Mouse (Mus musculus) hindbrain, embryonic 11.5 days (tissue): ENCODE measurements at regions not wholly inside any gene's neighbourhood (a gene's known extent, or its start where the extent isn't known, plus 50 kb on each side); places are given as distances from the start of the nearest gene placed in this dataset.

Experiments
- ATAC-seq: fragments of 200-750 bp; cut with Nextera tagmentation; 2 replicates; pipeline ENCODE4 v1.8.0; 2017; ENCODE audit warnings: mild to moderate bottlenecking, moderate TSS enrichment, moderate library complexity; ENCODE audit not compliant: low FRiP score
- DNase-seq: peaks from one replicate; pipeline ENCODE4 v3.0.0-alpha.2; 2015; ENCODE audit warnings: low spot score
- H3K27ac ChIP-seq: fragments of 300-500 bp; sonication (generic); 2 replicates; pipeline ENCODE4 v1.5.1; 2014; ENCODE audit warnings: mild to moderate bottlenecking, low read depth, low read length
- H3K27me3 ChIP-seq: fragments of 300-500 bp; sonication (generic); 2 replicates; pipeline ENCODE4 v1.6.1; 2014; ENCODE audit warnings: mild to moderate bottlenecking, low read length, moderate library complexity, mixed read lengths; ENCODE audit not compliant: control insufficient read depth, insufficient read depth
- H3K36me3 ChIP-seq: fragments of 300-500 bp; sonication (generic); 2 replicates; pipeline ENCODE4 v1.6.1; 2014; ENCODE audit warnings: mild to moderate bottlenecking, low read length, moderate library complexity, mixed read lengths; ENCODE audit not compliant: control insufficient read depth, insufficient read depth
- H3K4me1 ChIP-seq: fragments of 300-500 bp; sonication (generic); replicated peaks from 2 replicates; pipeline ENCODE4 v1.6.1; 2014; ENCODE audit warnings: low read length, mixed read lengths; ENCODE audit not compliant: control insufficient read depth, insufficient read depth
- H3K4me2 ChIP-seq: fragments of 300-500 bp; sonication (generic); replicated peaks from 2 replicates; pipeline ENCODE4 v1.6.1; 2014; ENCODE audit warnings: mild to moderate bottlenecking, low read depth, low read length
- H3K4me3 ChIP-seq: fragments of 300-500 bp; sonication (generic); 2 replicates; pipeline ENCODE4 v1.5.1; 2014; ENCODE audit warnings: low read depth, low read length
- H3K9ac ChIP-seq: fragments of 300-500 bp; sonication (generic); 2 replicates; pipeline ENCODE4 v1.6.1; 2014; ENCODE audit warnings: low read depth, low read length
- H3K9me3 ChIP-seq: fragments of 300-500 bp; sonication (generic); 2 replicates; pipeline ENCODE4 v1.6.1; 2016; ENCODE audit warnings: low read length; ENCODE audit not compliant: control insufficient read depth
- WGBS: fragments of 180-500 bp; shearing (Covaris S2); extraction: QIAGEN DNeasy Blood & Tissue Kit; methylation state at CpG from one replicate; pipeline ENCODE4 v1.1.7; 2014; 5-methylcytosine and 5-hydroxymethylcytosine counted together

- Histone ChIP-seq H3K4me3 (no peak overlapping the region), H3K27ac (no peak overlapping the region), H3K27me3 (no peaks in the 10 kb centered on the region), H3K9me3 (no peaks in the 10 kb centered on the region), H3K36me3 (no peaks in the 10 kb centered on the region), H3K9ac (no peak overlapping the region), H3K4me2 (no peak overlapping the region), H3K4me1 (no peaks in the 10 kb centered on the region)
- 88% methylated on average over 13 of the region's 13 CpGs for WGBS
- ATAC-seq (no peak), DNase-seq (no peak)
Measured at GRCm38 (mm10) chr10:43651915-43652314, 73.8 kb downstream of the Cd24a start.

- ATAC-seq (no peak), DNase-seq (no peak)
- no peaks in the 10 kb centered on the region for H3K27me3 ChIP-seq
- no peak overlapping the region for H3K27ac ChIP-seq
- no peaks in the 10 kb centered on the region for H3K36me3 ChIP-seq
- no peaks in the 10 kb centered on the region for H3K4me1 ChIP-seq
- no peak overlapping the region for H3K4me2 ChIP-seq
- no peak overlapping the region for H3K4me3 ChIP-seq
- no peaks in the 10 kb centered on the region for H3K9me3 ChIP-seq
- no peak overlapping the region for H3K9ac ChIP-seq
- 81% methylated on average over 8 of the region's 8 CpGs for WGBS
Measured at GRCm38 (mm10) chr10:43655082-43655671, 77.1 kb downstream of the Cd24a start.

DNA sequence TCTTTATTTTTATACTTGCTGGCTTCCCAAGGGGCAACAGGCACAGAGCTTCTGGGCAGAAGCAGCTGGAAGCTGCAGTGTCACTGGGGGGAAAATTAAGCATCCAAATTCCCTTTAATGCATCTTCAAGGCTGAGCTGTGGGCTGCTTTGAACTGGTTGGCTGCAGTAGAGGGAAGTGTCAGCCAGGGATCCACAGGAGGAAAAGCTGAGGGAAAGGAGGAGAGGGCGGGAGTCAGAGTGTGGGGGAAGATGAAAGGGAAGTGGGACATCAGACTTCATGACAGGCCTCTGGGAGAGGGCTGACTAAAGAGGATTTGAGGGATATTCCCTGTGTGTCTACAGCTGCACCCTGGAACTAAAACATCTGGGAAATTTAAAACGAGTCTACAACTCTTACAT is 77.6 kb downstream of the Cd24a start:
- no peaks in the 10 kb centered on the region for H3K27me3 ChIP-seq
- no peak for DNase-seq
- WGBS = 55% methylated on average over 2 of the region's 2 CpGs
- no peak overlapping the region for H3K4me3 ChIP-seq
- no peak overlapping the region for H3K9ac ChIP-seq
- ATAC-seq = no peak
- no peak overlapping the region for H3K27ac ChIP-seq
- no peaks in the 10 kb centered on the region for H3K9me3 ChIP-seq
- H3K4me2 ChIP-seq = no peak overlapping the region
- H3K4me1 ChIP-seq = no peaks in the 10 kb centered on the region
- no peaks in the 10 kb centered on the region for H3K36me3 ChIP-seq

DNA sequence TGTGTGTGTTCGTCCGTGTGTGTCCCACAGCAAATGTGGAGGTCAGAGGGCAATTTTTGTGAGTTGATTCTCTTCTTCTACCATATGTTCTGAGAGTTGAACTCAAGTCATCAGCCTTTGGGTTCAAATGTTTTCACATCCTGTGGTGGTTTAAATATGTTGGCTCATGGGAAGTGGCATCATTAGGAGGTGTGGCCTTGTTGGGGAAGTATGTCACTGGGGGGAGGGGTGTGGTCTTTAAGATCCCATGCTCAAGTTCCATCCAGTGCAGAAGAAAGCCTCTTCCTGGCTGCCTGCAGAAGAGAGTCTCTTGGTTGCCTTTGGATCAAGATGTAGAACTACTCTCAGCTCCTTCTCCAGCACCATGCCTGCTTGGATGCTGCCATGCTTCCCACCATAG is 78.1 kb downstream of the Cd24a start:
- Histone ChIP-seq H3K36me3 (no peaks in the 10 kb centered on the region), H3K4me2 (no peak overlapping the region), H3K9me3 (no peaks in the 10 kb centered on the region), H3K4me3 (no peak overlapping the region), H3K27me3 (no peaks in the 10 kb centered on the region), H3K4me1 (no peaks in the 10 kb centered on the region), H3K9ac (no peak overlapping the region), H3K27ac (no peak overlapping the region)
- DNase-seq = no peak
- ATAC-seq = no peak
- 71% methylated on average over 2 of the region's 2 CpGs for WGBS

- H3K36me3 ChIP-seq = no peaks in the 10 kb centered on the region
- no peak overlapping the region for H3K4me3 ChIP-seq
- DNase-seq (no peak), ATAC-seq (no peak)
- H3K27me3 ChIP-seq = no peaks in the 10 kb centered on the region
- WGBS = 87% methylated on average over 8 of the region's 8 CpGs
- H3K4me1 ChIP-seq = no peaks in the 10 kb centered on the region
- no peaks in the 10 kb centered on the region for H3K9me3 ChIP-seq
- no peak overlapping the region for H3K9ac ChIP-seq
- no peak overlapping the region for H3K27ac ChIP-seq
- H3K4me2 ChIP-seq = no peak overlapping the region
Measured at GRCm38 (mm10) chr10:43657501-43658225, 79.6 kb downstream of the Cd24a start.

DNA sequence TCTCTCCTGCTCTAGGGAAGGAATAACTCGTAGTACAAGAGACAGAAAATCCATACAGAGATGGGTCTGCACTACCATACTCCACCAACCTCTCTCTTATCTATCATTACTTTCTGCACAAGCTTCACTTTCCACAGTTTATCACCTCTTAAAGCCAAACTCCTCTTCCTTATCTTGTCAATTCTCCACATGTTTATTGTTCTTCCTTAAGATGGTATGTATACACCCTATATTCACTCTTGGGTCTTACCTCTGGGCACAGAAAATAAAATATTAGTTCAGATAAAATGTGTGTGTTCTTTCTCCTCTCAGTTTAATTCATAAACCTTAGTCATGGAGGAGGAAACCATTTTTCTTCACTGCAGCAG is 80.1 kb downstream of the Cd24a start:
- no peak for ATAC-seq
- no peaks in the 10 kb centered on the region for H3K36me3 ChIP-seq
- WGBS = 95% methylated on average over 1 of the region's 1 CpGs
- no peaks in the 10 kb centered on the region for H3K27me3 ChIP-seq
- no peaks in the 10 kb centered on the region for H3K9me3 ChIP-seq
- DNase-seq = no peak
- H3K4me3 ChIP-seq = no peak overlapping the region
- H3K4me2 ChIP-seq = no peak overlapping the region
- H3K27ac ChIP-seq = no peak overlapping the region
- H3K4me1 ChIP-seq = no peaks in the 10 kb centered on the region
- H3K9ac ChIP-seq = no peak overlapping the region

DNA sequence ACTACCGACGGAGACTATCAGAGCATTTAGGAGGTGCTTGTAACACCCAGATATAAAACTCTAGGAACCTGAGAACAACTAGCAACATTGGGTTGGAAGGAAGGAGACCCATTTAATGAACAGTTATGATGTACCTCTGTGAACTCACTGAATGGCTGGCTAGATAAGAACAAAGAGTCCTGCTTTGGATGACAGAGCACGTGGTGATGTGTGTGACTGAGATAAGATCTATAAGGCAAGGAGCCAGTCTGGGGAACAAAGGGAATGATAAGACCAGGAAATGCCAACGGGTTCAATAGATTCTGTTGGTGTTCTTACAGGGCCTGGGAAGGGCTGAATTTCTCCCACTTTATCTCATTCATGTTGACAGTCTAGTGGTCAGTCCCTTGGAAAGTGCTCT is 86.8 kb downstream of the Cd24a start:
- Histone ChIP-seq H3K4me3 (no peak overlapping the region), H3K4me2 (no peak overlapping the region), H3K27ac (no peak overlapping the region), H3K9ac (no peak overlapping the region), H3K4me1 (no peaks in the 10 kb centered on the region), H3K36me3 (no peaks in the 10 kb centered on the region), H3K27me3 (no peaks in the 10 kb centered on the region), H3K9me3 (no peaks in the 10 kb centered on the region)
- ATAC-seq (no peak), DNase-seq (no peak)
- 80% methylated on average over 4 of the region's 4 CpGs for WGBS

GRCm38 (mm10) chr10:43666262-43667085 is 88.4 kb downstream of the Cd24a start:
- no peak overlapping the region for H3K9ac ChIP-seq
- H3K4me2 ChIP-seq = no peak overlapping the region
- no peak overlapping the region for H3K27ac ChIP-seq
- H3K9me3 ChIP-seq = no peaks in the 10 kb centered on the region
- no peaks in the 10 kb centered on the region for H3K4me1 ChIP-seq
- 71% methylated on average over 9 of the region's 9 CpGs for whole genome bisulfite sequencing
- H3K4me3 ChIP-seq = no peak overlapping the region
- ATAC-seq (no peak), DNase-seq (peak; percentile 16)
- no peaks in the 10 kb centered on the region for H3K27me3 ChIP-seq
- no peaks in the 10 kb centered on the region for H3K36me3 ChIP-seq
